Mouse (Mus musculus) fat pad, adult 2 months (tissue): ENCODE data around the gene Esam.

ENCODE experiments used
- DNase-seq: peaks from one replicate; pipeline ENCODE4 v3.0.0-alpha.2; 2011; ENCODE audit warnings: low read depth, low spot score; ENCODE audit errors: extremely low read depth

Gene Esam

DNA sequence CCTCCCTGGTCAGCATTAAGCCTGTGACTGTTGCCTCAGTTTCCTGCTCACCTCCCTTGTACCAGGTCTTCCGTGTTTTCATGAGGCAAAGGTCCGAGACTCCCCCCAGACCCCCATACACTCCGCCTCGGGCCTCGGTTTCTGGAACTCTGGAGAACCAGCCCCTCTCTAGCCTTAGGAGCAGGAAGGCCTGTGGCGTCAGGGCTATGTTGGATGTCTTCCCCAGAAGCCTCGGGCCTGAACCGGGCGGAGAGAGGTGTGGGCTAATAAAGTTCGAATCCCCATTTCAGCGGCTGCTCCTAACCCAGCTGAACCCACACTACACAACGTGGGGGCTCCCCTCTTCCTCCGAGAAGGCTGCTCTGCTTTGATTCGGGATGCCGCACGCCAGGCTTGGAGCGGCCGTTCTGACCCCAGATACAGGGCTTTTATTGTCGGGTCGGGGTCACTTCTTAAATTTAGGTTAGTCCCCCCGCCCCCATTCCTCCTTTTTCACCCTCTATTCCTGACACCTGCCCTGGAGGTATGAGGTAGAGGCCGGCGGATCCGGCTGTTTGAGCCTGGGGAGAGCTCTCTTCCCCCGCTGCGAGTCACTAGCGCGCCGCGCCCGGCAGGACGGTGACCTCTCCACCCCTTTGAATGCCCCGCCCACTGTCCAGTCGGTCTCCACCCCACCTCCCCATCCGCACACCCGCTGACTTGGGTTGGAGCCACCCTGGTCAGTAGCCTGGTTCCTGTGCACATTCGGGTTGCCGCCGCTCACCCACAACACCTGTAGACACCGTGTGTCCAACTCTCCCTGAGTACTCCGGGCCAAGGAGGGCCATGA is at the start of gene Esam:
Gene Esam (plus strand): TSS at position 683 of the 829 bp plus-strand sequence.
- DNase-seq = no peak

DNA sequence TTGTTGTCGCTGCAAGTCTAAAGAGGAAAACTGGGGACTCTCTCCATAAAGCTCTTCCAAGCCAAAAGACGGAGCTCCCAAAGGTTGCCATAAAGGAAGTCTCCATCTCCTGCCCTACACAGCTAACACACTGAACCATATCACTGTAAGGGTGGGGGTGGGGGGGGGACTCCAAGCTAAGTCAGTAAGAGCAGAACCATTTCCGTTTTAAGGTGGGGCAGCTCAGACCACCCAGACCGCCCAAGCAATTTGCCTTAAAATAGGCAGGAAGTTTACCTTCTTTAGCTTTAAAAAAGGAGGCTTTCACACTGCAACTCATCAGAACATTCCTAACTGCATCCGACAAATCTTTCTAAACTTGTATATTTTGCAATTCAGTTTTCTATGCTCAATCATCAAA is 42.7 kb upstream of the Esam start:
- no peak for DNase-seq

DNA sequence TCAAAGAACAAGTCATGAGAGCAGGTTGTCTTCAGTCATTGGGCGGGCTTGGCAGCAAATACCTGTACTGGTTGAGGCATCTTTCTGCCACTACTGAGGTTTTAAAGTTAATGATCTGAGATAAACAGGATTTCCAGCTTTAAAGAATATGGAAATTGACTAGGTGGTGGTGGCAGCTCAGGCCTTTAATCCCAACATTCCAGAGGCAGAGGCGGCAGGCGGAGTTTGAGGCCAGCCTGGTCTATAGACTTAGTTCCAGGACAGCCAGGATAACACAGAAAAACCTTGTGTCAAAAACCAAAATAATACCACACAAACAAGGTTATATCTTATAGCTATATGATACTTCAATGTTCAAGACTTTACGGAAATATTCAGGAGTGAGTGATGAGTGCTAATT is 39.8 kb upstream of the Esam start:
- DNase-seq = no peak

DNA sequence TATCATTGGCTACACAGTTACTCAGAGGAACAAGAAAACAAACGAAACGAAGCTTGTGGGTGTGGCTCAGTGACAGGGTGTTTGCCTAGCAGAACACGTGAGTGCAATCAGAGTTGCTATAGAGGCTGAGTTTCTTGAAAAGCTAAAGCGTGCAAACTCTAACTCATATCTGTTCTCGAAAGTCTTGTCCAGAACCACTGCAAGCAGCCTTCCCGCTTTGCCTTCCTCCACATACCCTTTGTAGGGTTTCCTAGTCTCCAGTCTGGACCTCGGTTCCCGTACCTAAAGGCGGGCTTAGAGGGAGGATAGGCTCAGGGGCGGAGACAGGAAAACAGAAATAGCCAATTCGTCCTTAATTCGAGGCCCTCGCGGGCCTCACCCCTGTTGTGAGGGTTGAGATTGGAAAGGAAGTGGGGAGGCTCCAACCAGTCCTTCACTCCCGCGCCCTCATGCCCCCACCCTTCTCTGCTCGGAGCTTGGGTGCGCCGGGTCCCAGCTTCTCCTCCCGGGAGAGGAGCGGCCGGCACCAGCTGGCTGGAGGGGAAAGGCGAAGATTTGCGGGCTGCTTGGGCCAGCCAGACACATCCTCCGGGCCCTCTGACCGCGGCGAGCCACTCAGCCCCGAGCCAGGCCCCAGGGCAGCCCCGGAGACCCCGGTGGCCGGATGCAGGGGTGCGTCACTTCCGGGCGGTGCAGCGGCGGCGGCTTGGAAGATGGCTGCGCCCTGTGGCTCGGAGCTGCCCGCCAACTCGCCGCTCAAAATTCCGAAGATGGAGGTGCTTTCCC is 39.1 kb upstream of the Esam start, which contains the start of gene Msantd2:
Gene Msantd2 (plus strand): TSS at position 709 of the 786 bp plus-strand sequence.
- DNase-seq = no peak

DNA sequence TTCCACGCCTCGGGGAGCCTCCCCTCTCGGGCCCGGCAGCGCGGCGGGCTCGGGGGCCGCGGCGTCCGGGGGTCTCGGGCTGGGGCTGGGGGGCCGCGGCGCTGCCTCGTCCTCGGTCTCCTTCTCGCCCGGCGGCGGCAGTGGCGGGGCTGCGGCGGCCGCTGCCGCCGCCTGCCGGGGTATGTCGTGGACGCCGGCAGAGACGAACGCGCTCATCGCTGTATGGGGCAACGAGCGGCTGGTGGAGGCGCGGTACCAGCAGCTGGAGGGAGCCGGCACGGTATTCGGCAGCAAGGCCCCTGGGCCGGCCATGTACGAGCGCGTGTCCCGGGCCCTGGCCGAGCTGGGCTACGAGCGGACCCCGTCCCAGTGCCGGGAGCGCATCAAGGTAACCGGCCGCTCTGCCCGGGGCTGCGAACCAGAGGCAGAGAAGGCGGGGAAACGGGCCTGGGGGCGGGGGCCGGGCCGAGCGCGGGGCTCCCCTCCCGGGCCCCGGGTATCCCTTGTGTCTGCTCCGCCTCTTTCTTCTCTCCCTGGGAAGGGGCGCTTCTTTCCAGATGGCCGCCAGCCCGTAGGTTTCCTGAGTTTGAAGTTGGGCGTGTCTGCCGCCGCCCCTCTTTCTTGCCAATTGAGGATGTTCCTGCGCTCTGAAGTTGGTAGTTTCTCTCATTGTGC is 38.3 kb upstream of the Esam start:
- DNase-seq = no peak

DNA sequence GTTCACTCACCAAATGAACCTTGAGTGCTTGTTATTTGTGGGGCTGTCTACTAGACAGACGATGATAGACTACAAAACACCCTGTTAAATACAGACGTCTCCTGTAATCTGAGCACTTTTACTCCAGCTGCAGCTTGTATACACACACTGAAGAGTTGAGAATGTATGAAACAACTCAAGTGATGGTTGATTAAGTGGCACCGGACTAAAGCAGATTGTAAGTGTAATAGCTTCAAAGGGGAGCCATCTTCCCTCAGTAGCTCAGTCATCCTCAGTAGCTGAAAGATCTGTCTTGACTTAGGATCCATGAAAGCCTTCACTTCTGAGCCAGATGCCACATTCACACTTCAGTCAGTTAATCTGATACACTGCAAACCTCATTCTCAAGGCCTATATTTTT is 32.1 kb upstream of the Esam start:
- no peak for DNase-seq

DNA sequence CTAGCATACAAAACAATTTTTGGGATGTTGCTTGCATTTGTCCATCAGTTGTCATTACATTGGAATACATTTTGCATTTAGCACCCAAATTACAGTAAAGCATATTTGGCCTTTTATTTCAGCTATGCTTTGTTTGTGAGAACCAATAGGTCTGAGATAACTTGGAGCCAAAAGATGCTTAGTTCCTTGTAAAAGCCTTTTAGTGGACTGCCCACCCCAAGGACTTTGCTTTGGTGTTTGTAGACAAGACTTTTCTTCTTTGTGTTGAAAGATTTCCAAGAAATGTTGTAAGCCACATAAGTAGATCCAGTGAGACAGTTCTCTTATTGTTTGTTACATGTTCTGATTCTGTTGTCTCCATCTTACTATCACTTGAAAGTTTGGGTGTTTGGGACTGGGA is 31.6 kb upstream of the Esam start:
- DNase-seq = no peak

DNA sequence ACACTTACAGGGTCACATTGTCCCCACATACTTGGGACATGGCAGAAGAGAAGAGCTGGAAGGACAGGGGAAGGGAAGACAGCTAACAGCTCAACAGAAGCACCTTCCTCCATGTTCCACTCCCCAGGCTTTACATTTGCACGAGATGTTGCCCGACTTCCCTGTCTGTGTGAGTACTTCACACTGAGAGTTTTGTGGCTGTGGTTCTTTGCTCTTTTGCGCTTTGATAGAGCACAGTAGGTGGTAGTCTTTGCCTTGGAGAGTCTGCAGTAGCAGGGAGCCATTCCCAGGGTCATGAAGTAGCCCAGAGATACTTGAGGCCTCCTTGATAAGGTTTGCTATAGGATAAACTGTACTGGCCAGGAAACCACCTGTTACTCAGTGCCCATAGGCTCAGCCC is 27.7 kb upstream of the Esam start:
- DNase-seq = no peak

DNA sequence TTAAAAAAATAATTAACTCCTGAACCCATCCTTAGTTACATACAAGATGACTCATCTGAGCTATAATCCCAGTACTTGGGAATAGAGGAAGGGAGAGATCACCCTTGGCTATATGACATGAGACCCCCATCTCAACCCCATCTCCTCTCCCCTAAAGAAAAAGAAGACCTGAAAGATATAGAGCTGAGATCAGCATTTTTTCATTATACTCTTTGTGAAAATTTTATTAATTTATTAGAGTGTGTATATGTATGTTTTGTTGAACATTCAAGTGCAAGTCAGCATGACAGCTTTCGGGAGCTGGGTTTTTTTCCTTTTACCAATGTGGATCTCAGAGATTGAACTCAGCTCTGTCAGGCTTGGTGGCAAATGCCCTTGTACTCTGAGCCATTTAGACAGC is 26.7 kb upstream of the Esam start:
- no peak for DNase-seq

DNA sequence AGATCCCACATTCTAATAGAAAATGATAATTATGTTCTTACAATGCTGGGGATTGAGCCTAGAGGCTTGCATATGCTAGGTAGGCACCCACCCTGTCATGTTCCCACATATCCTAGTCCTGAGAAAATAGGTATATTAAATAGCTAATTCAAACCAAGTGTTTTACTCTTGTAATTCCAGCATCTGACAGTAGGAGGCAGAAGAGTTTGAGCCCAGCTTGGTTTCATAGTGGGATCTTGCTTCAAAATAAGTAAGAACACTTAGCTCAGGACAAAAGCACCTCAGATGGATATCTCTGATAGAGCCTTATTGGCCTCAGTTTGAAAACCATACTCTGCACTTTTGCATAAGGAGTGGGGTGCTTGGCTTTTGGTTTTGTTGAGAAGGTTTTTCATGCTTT is 23.5 kb upstream of the Esam start:
- DNase-seq = no peak

DNA sequence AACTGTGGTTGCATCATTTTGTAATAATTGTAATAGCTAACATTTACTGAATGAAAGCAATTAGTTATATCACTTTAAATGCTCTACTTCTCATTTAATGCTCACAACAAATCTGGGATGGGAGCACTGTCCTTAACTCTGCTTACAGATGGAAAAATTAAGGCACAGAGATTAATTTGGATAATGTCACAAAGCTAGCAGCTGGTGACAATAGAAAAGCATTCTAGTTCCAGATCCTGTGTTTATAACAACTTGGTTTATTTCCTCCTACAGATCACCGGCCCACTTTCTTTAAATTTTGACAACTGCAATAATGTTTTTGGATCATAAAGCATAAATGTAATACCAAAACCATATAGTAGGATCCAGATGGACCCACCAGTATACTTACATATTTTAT is 21.9 kb upstream of the Esam start:
- no peak for DNase-seq

DNA sequence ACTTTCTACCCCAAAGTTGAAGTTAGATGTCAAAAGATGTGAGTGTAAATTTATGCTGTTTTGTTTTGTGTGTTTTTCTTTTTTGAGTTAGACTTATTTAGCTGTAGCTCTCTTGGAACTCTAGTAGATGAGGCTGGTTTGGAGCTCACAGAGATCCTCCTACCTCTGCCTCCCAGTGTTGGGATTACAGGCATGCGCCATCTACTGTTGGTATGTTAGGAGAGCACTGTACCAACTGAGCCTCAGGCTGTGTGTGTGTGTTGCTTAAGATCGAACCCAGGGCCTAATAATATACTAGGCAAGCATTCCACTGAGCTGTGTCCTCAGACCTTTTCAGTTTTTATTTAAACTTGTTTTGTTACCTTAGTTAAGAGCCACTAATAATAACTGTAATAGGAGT is 15.8 kb upstream of the Esam start:
- DNase-seq = no peak

DNA sequence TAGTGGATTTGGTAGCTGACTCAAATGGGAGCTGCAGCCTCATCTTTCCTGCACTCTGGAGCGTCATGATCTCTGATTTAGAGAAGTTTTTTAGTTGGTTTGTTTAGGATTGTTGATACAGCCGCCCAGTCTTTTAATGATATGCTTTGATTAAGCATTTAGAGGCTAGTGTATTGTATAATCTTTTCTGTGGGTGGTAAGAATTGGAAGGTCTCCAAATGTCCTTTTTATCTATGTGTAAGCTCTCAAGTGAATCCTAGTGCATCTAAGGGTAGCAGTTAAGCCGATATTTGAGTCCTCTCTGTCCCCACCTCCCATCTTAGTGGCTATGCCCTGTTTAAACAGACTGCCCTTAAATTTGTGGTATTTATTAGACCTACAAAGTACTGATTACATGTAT is 13.4 kb upstream of the Esam start:
- DNase-seq = no peak

DNA sequence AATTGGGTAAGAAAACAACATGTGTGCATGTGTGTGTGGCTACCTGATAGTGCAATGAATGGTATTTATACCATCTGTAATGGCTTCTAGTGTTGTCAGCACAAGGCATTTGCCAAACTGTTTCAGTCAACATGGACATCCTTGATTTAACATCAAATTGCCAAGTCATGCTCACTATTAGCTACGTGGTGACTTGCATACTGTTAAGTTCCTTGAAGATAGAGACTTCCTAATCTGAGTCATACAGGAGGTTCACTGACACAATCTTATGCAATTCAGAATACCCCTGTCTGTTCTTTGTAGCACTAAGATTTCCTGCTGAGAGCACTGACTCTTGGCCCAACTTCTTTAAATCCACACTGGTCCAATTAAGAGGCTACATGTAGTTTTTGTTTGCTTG is 10.4 kb upstream of the Esam start:
- no peak for DNase-seq

DNA sequence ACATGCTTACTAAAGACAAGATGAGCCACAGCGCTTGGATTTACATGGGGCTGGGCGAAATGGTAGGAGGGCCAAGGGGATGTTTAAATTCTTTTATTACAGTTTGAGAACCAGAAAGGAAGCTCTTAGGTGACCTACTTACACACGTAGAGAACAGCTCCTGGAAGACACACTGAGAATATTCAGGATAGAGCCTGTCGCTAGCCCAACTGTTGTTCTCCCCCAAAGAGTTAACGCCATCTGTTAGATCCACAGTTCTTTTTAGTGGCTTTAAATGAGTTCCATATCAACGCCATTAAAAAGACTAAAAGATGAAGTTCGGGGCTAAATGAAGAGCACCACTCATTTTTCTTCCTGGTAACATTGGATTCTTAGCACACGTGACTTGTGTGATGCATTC is 8.9 kb upstream of the Esam start:
- DNase-seq = no peak

DNA sequence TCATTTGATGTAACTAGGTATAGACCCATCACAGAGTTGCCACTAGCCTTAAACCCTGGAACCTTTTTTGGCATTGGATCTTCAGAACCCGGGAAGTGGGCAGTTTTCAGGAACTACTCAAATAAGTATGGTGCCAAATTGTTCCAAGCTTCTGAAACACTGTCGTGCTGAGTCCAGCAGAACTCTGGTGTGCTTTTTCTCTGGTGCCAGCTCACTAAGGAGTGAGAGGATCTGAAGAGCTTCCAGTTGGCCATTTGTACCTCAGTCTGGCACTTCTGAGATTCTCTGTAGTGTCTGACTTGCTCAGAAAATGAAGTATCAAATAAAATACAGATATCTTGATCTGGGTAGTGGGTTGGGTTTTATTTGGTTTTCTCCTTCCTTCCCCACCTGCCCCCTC is 7.9 kb upstream of the Esam start:
- DNase-seq = no peak

DNA sequence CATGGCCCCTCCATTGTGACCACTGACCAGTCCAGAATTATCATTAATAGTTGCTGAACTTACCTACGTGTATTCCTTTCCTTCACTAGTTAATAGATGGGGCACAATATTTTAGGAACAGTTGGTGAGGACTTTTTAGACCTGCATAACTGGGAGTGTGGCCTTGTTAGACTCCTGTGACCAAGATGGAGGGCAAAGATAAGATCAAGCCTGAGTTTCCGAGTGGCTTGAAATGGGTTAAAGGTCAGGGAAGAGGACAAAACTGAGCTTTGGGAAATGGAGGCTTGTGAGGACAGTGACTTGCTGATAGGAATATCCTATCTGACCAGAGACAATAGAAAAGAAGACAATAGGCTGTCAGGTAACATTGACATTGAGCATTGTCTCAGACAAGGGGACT is 2.4 kb upstream of the Esam start:
- no peak for DNase-seq

DNA sequence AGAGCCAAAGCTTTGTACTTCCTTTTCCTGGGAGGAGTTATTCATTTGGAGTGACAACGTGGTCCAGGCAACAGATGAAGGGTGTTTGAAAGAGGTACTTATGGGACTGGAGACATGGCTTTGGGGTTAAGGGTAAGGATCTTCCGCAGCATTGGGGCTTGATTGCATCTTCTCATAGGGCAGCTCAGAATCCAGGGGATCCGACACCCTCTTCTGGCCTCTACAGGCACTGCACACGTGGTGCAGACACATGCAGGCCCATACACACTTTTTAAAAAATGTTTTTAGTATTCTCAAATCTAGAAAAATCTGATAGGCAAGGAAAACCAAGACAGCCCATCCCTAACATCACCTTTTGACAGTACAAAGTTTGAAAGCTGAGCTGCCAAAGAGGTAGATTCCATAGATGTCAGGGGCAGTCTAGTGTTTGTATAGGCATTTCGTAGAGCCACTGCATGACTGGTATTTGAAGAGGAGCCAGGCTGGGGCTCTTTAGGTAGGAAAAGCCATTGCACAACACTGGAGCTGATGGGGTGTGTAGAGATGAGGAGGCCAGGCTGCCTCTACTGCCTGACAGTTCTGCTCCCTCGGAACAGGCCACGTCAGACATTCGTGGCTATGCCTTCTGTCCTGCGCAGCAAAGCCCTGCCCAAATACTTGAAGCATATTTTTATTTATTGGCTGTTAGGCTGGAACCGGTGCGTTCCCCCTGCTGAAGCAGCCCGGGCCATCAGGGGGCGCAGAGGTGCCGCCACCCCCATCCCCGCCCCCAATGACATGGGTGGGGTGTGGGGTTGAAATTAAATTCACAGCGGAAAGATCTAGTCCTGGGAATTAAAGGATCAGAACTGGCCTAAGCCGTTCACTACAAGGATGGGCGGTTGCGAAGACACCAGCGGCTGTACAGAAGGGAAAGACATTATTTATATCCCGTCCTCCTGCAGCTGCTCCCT is 1.2 kb upstream of the Esam start:
- no peak for DNase-seq

DNA sequence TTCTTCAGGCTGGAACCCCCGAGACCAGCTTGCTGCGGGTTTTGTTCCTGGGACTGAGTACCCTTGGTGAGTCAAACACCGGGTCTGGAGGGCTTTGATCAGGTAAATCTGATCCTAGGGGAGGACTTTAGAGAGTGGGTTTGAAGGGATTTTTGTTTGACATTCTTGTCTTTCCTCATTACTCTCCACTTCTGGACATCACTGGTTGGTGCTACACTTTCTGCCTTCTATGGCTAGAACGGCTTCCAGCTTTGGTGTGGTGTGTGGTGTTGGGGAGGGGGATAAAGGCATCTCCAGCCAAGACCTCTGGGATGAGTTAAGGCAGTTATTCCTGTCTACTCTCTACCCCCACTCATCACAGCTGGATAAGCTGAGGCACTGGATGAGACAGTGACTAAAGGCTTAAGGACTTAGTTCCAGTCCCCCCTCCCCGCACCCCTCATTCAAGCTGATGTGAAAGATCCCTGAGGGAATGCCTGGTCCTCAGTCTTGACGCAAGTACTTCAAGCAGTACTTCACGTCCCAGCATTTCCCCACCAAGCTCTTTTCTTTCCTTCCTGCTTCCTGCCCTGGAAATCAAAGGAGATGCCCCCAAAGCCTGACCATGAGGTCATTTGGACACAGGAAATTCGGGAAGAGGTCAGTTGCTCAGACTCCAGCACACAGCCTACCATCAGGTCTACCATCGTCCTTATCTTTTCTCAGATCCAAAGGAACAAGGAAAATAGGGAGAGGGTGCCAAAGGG is 520 bp downstream of the Esam start:
- no peak for DNase-seq
